Mouse (Mus musculus): Measurements from ENCODE around the gene Tmem234. TPM values are rescaled to one million over a fixed set of nuclear protein-coding genes. Genes with fewer than 3 reads are reported as not detected.

The Tmem234 gene
- polyA plus RNA-seq, 1 experiment from 2014 or later: 191 TPM

DNA sequence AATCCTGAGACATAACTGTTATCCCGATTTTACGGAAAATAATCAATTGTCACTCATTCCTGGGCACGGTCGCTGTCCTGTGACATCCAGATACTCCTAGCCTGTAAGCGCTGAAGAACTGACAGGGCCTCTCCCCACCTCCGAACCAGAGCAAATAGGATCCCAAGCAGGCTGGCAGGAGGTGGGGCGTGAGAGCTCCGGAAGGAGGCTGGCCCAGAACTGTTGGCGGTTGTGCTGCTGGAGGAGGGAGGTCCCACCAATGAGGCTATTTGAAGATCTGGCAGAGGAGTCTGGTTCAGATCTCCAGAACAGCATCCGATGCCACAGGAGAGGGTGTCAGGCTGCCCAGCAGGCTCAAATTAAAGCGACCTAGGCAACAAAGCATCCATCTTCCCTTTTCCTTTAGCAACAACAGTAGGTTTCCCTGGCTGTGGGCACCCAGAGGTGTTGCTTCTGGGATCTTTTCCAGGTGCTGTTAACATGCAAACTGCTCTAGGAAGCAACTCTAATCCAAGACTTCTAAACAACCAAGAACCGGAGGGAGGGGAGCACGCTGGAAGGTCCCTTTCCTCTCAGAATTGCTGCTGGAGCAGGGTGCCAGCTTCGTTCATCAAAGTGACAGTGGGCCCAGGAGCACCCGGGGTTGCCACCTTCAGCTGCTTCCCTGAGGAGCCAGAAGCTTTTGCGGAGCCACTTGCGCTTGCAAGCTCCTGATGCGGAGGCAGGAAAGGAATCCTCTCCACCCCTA lies 24.0 kb downstream of the Tmem234 start:
- WGBS: 0% methylated on average over 18 of the region's 18 CpGs
- no peaks in the 10 kb centered on the region for H3K9me3 ChIP-seq (ENCODE audit: control insufficient read depth, low read length)
- peak; percentile 91 for ATAC-seq (ENCODE audit: low read depth)

DNA sequence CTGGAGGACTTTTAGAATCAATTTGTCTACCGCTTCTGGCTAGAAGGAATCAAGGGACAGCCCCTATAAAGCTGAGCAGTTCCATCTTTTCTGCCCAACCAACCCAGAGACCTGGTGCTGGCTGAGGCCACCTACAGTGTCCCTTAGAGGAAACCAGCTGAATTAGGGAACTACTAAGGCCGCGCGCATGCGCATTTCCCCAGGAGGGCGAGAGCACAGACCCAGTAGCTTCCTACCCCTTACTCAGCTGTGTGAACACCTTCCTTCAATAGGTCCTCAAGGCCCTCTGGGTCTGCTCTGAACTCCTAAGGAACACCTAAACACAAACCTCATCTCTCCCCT lies 24.5 kb downstream of the Tmem234 start:
- Histone ChIP-seq H3K27ac (ENCODE audit: low read depth, low read length) (peak overlapping the region; percentile 96), H3K4me2 (ENCODE audit: low read depth, low read length) (peak overlapping the region; percentile 86), H3K36me3 (ENCODE audit: control insufficient read depth, insufficient read depth, low read length) (peaks cover 29% of the 10 kb centered on the region), H3K27me3 (ENCODE audit: control insufficient read depth, insufficient read depth, low read length) (no peaks in the 10 kb centered on the region), H3K9ac (replicated peaks; ENCODE audit: low read depth, low read length) (peak overlapping the region; percentile 81), H3K4me3 (ENCODE audit: low read depth, low read length) (peak overlapping the region; percentile 59; the same call in 1 of the 2 replicates), H3K9me3 (ENCODE audit: control insufficient read depth, low read length) (no peaks in the 10 kb centered on the region), H3K4me1 (ENCODE audit: control insufficient read depth, insufficient read depth, low read length) (peaks cover 28% of the 10 kb centered on the region)
- whole genome bisulfite sequencing: 1% methylated on average over 6 of the region's 6 CpGs
- ATAC-seq (ENCODE audit: low read depth): peak; percentile 44; the same call in 1 of the 2 replicates

More for the DNA sequence above, 24.0 kb downstream of the Tmem234 start:
- H3K4me1 ChIP-seq (ENCODE audit: control insufficient read depth, insufficient read depth, low read length): peaks cover 28% of the 10 kb centered on the region
- H3K36me3 ChIP-seq (ENCODE audit: control insufficient read depth, insufficient read depth, low read length): peaks cover 25% of the 10 kb centered on the region
- peak overlapping the region; percentile 96 for H3K27ac ChIP-seq (ENCODE audit: low read depth, low read length)
- peak overlapping the region; percentile 86 for H3K4me2 ChIP-seq (ENCODE audit: low read depth, low read length)
- H3K9ac ChIP-seq (replicated peaks; ENCODE audit: low read depth, low read length): peak overlapping the region; percentile 81
- H3K4me3 ChIP-seq (ENCODE audit: low read depth, low read length): peak overlapping the region; percentile 59
- no peaks in the 10 kb centered on the region for H3K27me3 ChIP-seq (ENCODE audit: control insufficient read depth, insufficient read depth, low read length)

DNA sequence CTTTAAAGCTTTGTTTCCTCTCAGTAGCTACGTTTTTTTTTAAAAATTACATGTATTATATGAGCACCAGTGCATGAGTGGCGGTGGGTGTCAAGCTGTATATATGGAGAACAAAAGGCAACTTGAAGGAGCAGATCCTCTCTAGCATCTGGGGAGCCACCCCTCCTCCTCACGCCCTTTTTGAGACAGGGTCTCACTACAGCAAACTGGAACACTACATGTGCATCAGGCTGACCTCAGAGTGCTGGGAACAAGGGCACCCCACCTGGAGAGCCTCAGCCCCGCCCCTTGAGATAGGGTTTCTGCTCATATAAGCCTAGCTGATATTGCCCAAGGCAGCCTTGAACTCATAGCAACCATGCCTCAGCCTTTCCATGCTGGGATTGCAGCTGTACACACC lies 25.0 kb downstream of the Tmem234 start:
- peaks cover 34% of the 10 kb centered on the region for H3K36me3 ChIP-seq (ENCODE audit: control insufficient read depth, insufficient read depth, low read length)
- peak overlapping the region; percentile 86; the same call in 1 of the 2 replicates for H3K4me2 ChIP-seq (ENCODE audit: low read depth, low read length)
- no peak overlapping the region for H3K4me3 ChIP-seq (ENCODE audit: low read depth, low read length)
- ATAC-seq (ENCODE audit: low read depth): no peak
- peak overlapping the region; percentile 96 for H3K27ac ChIP-seq (ENCODE audit: low read depth, low read length)
- H3K27me3 ChIP-seq (ENCODE audit: control insufficient read depth, insufficient read depth, low read length): no peaks in the 10 kb centered on the region
- H3K9me3 ChIP-seq (ENCODE audit: control insufficient read depth, low read length): no peaks in the 10 kb centered on the region
- WGBS: 41% methylated on average over 4 of the region's 4 CpGs
- H3K9ac ChIP-seq (replicated peaks; ENCODE audit: low read depth, low read length): no peak overlapping the region
- peaks cover 28% of the 10 kb centered on the region for H3K4me1 ChIP-seq (ENCODE audit: control insufficient read depth, insufficient read depth, low read length)

DNA sequence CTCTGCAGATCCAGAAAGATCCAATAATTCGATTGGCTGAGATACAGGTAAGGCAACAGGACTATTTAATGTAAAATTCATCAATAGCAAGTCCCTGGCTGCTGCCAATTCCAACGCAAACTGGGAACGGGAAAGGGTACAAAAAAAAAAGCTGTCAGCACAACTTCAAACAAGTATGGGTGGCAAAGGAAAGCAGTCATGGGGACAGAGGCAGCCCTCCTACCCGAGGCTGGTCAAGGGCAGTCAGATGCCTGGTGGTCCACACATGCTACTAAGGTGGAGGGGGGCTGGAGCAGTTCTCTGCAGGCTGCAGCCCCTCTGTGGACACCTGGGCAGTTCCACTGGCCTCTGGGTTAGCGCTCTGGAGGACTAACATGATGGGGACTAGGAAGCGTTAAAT lies 25.6 kb downstream of the Tmem234 start:
- Histone ChIP-seq H3K4me1 (ENCODE audit: control insufficient read depth, insufficient read depth, low read length) (peaks cover 28% of the 10 kb centered on the region), H3K4me2 (ENCODE audit: low read depth, low read length) (no peak overlapping the region), H3K9ac (replicated peaks; ENCODE audit: low read depth, low read length) (no peak overlapping the region), H3K9me3 (ENCODE audit: control insufficient read depth, low read length) (no peaks in the 10 kb centered on the region), H3K4me3 (ENCODE audit: low read depth, low read length) (no peak overlapping the region), H3K27ac (ENCODE audit: low read depth, low read length) (no peak overlapping the region), H3K36me3 (ENCODE audit: control insufficient read depth, insufficient read depth, low read length) (peaks cover 39% of the 10 kb centered on the region), H3K27me3 (ENCODE audit: control insufficient read depth, insufficient read depth, low read length) (no peaks in the 10 kb centered on the region)
- 81% methylated on average over 6 of the region's 6 CpGs for WGBS
- ATAC-seq (ENCODE audit: low read depth): no peak

DNA sequence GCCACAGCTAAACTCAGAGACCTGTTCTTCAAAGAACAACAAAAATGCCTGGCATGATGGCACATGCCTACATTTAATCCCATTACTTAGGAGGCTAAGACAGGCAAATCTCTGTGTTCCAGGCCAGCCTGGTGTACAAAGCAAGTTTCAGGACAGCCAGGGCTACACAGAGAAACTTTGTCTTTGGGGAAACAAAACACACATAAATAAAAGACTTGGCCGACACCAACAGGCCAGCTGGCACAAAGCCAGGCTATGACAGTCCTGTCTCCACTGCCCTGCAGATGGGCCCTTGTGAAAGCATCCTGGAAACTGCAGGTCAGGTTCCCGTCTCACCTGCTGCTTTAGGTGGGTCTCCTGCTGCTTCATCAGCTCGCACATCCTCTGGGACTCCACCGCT lies 30.5 kb downstream of the Tmem234 start:
- Histone ChIP-seq H3K9ac (replicated peaks; ENCODE audit: low read depth, low read length) (no peak overlapping the region), H3K4me1 (ENCODE audit: control insufficient read depth, insufficient read depth, low read length) (no peaks in the 10 kb centered on the region), H3K27ac (ENCODE audit: low read depth, low read length) (no peak overlapping the region), H3K4me2 (ENCODE audit: low read depth, low read length) (no peak overlapping the region), H3K9me3 (ENCODE audit: control insufficient read depth, low read length) (no peaks in the 10 kb centered on the region), H3K4me3 (ENCODE audit: low read depth, low read length) (no peak overlapping the region), H3K27me3 (ENCODE audit: control insufficient read depth, insufficient read depth, low read length) (no peaks in the 10 kb centered on the region), H3K36me3 (ENCODE audit: control insufficient read depth, insufficient read depth, low read length) (peaks cover 81% of the 10 kb centered on the region)
- ATAC-seq (ENCODE audit: low read depth): no peak
- 69% methylated on average over 4 of the region's 4 CpGs for WGBS

DNA sequence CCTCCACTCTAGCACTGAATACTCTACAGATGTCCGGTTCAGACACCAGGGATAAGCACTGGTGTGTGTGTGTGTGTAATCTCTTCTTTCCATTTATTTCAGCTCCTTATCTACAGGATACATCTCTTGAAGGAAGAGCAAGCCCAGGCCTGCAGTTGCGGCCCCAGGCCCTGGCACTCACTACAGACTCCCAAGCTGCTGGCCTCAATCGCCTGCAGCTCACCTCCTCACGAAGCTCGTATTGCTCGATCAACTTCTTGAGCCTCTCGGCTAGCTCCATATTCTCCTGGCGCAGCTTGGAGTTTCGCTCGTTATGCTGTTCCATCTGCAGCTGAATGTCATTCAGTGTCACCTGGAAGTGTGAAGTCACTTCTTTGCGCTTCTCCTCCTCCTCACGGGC lies 31.4 kb downstream of the Tmem234 start:
- Histone ChIP-seq H3K27ac (ENCODE audit: low read depth, low read length) (no peak overlapping the region), H3K4me3 (ENCODE audit: low read depth, low read length) (no peak overlapping the region), H3K9ac (replicated peaks; ENCODE audit: low read depth, low read length) (no peak overlapping the region), H3K4me1 (ENCODE audit: control insufficient read depth, insufficient read depth, low read length) (no peaks in the 10 kb centered on the region), H3K9me3 (ENCODE audit: control insufficient read depth, low read length) (no peaks in the 10 kb centered on the region), H3K36me3 (ENCODE audit: control insufficient read depth, insufficient read depth, low read length) (peaks cover 88% of the 10 kb centered on the region), H3K4me2 (ENCODE audit: low read depth, low read length) (no peak overlapping the region), H3K27me3 (ENCODE audit: control insufficient read depth, insufficient read depth, low read length) (no peaks in the 10 kb centered on the region)
- no peak for ATAC-seq (ENCODE audit: low read depth)
- 94% methylated on average over 12 of the region's 12 CpGs for WGBS

DNA sequence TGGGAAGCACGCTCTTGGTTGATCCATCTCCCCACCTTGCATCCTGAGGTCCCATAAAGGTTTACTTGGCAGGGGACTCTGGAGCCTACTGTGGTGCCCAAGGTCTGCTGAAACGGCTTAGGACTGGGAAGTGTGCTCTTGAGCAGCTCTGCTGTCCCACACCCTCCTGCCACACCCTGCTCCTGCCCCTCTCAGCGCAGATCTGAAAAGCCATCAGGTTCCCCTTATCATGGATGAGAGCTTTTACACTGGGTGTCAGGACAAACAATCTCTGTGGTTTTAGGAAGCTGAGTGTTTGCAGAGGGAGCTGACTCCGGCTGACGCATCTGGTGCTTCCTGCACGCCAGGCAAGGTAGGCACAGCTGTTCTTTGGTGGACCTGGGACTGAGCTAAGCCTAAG lies 33.4 kb downstream of the Tmem234 start:
- Histone ChIP-seq H3K4me2 (ENCODE audit: low read depth, low read length) (no peak overlapping the region), H3K27me3 (ENCODE audit: control insufficient read depth, insufficient read depth, low read length) (no peaks in the 10 kb centered on the region), H3K27ac (ENCODE audit: low read depth, low read length) (no peak overlapping the region), H3K9me3 (ENCODE audit: control insufficient read depth, low read length) (no peaks in the 10 kb centered on the region), H3K36me3 (ENCODE audit: control insufficient read depth, insufficient read depth, low read length) (peaks cover 81% of the 10 kb centered on the region), H3K4me1 (ENCODE audit: control insufficient read depth, insufficient read depth, low read length) (peaks cover 2% of the 10 kb centered on the region; the same call in 1 of the 2 replicates), H3K9ac (replicated peaks; ENCODE audit: low read depth, low read length) (no peak overlapping the region), H3K4me3 (ENCODE audit: low read depth, low read length) (no peak overlapping the region)
- WGBS: 92% methylated on average over 6 of the region's 6 CpGs
- ATAC-seq (ENCODE audit: low read depth): no peak

DNA sequence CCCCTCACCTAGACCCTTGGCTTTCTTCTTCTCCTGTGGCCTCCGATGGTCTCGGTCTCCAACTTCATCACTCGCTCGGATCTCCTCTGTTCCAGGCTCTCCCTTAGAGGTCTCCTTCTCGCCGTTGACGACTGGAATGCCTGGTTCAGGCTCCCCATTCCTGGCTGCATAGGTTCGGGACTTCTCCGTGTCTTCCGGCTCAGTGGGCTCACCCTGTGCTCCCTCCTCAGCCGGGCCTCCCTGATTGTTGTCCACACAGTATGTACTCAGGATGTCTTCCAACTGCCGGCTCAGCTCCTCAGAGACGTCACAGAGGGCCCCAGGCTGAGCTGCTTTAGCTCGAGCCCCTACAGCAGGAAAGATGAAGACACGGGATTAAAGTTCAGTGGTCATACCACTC lies 38.8 kb downstream of the Tmem234 start:
- Histone ChIP-seq H3K36me3 (ENCODE audit: control insufficient read depth, insufficient read depth, low read length) (peaks cover 32% of the 10 kb centered on the region), H3K9ac (replicated peaks; ENCODE audit: low read depth, low read length) (peak overlapping the region; percentile 65; the same call in 1 of the 2 replicates), H3K4me1 (ENCODE audit: control insufficient read depth, insufficient read depth, low read length) (peaks cover 13% of the 10 kb centered on the region), H3K27ac (ENCODE audit: low read depth, low read length) (no peak overlapping the region), H3K9me3 (ENCODE audit: control insufficient read depth, low read length) (no peaks in the 10 kb centered on the region), H3K27me3 (ENCODE audit: control insufficient read depth, insufficient read depth, low read length) (no peaks in the 10 kb centered on the region), H3K4me3 (ENCODE audit: low read depth, low read length) (0 out of 2 replicates have a peak overlapping the region, but pooled peaks have one; percentile 47), H3K4me2 (ENCODE audit: low read depth, low read length) (peak overlapping the region; percentile 89)
- WGBS: 88% methylated on average over 15 of the region's 15 CpGs
- ATAC-seq (ENCODE audit: low read depth): no peak

DNA sequence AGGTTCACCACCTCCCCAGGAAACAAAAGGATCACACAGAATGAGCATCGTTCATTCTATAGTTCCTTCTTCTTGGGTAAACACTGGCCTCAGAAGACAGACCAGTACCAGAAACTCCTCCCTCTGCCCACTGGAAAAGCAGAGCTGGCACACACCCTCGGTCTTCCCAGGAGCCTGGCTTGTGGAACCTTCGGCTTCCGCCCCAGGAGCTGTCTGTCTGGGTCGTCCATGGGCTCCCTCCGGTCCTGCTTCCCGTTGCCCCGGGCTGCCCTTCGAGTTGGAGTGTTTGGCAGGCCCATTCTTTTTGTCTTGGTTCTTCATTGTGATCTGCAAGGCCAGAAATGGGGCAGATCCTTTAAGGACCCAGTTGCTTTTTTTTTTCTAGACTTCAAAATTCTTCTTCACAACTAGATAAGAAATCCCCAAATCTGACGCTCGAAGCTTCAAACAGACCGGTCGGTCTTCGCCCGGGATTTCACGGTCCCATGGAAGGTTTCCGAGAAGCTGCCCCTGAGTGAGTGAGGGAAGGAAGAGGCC lies 39.7 kb downstream of the Tmem234 start:
- H3K4me1 ChIP-seq (ENCODE audit: control insufficient read depth, insufficient read depth, low read length): peaks cover 13% of the 10 kb centered on the region
- H3K36me3 ChIP-seq (ENCODE audit: control insufficient read depth, insufficient read depth, low read length): peaks cover 31% of the 10 kb centered on the region
- H3K9ac ChIP-seq (replicated peaks; ENCODE audit: low read depth, low read length): peak overlapping the region; percentile 65
- peak overlapping the region; percentile 89 for H3K4me2 ChIP-seq (ENCODE audit: low read depth, low read length)
- H3K4me3 ChIP-seq (ENCODE audit: low read depth, low read length): peak overlapping the region; percentile 47
- 4% methylated on average over 17 of the region's 17 CpGs for WGBS
- no peaks in the 10 kb centered on the region for H3K27me3 ChIP-seq (ENCODE audit: control insufficient read depth, insufficient read depth, low read length)
- ATAC-seq (ENCODE audit: low read depth): no peak
- peak overlapping the region; percentile 90 for H3K27ac ChIP-seq (ENCODE audit: low read depth, low read length)
- no peaks in the 10 kb centered on the region for H3K9me3 ChIP-seq (ENCODE audit: control insufficient read depth, low read length)
